Mouse (Mus musculus) heart, postnatal 4 days (tissue): ENCODE results near the gene Prkag2. TPM values are rescaled to one million over a fixed set of nuclear protein-coding genes. Genes with fewer than 3 reads are reported as not detected.
A peak's percentile ranks its signal among the peaks of the same experiment; 100 is the strongest.
"Not testable (repeated sequence)": the region's sequence is repeated elsewhere in the genome, so short reads cannot be mapped to it uniquely, and the experiment has no call there.

ENCODE experiments used
- DNase-seq: peaks from one replicate; pipeline ENCODE4 v3.0.0; 2021
- total RNA-seq, 2 experiments: library from RNA; stranded (reverse); gene quantifications; 2 replicates each; pipeline ENCODE4 v1.2.3; 2021

Gene Prkag2
- total RNA-seq, 2 experiments from 2014 or later, result 143 to 152 TPM

DNA sequence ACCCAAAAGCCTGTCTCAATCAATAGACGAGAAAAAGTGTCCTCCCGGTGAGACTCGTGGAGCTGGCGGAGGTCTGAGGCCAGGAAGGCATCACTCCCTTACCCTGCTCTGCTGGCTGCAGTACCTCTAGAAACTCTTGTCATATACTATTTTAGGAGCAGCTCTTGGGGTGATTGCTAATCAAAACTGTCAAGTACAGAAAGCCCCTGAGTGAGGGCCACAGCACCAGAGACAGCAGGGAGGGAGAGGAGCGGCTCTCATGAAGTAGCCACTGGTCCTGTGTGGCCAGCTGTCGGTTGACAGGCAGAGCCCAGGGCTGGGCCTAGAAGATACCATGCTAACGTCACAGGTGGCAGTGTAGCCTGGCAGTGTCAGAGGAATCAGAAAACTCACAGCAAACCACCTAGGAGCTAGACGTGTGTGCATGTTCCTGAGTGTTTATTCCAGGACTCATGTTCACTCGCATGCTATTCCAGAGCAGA is 239.0 kb downstream of the Prkag2 start:
- peak; percentile 30 for DNase-seq

DNA sequence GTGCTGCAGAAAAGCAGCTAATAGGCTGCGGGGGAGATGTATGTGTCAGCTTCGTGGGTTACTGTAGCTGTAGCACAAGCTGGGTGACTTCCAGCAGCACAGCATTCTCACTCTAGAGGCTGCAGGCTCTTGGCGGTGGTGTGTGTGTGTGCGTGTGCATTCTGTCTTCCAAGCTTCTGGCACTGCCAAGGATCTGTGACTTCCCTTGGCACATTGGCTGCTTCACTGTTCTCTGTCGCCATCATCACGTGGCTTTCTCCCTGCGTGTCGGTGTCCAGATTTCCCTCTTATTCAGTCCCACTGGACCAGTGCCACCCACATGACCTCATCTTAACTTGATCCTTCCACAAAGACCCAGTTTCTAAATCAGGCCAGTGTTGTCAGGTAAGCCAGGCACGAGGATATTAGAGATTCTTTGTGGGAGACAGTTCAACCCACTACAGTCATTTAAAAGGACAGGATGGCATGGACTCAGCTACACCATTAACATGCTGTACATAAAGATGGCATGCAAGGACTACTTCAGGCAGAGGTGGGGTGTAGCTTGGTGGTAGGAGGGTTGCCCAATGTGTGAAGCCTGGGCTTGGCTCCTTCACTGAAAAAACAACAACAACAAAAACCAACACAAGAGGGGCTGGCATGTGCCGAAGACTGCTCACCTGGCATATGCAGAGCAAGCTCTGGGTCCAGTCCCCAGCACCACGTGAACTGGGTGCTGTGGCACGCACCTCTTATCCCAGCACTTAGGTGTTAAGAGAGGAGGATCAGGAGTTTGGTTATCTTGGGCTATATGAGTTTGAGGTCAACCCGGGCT is 239.6 kb downstream of the Prkag2 start:
- peak; percentile 75 for DNase-seq

DNA sequence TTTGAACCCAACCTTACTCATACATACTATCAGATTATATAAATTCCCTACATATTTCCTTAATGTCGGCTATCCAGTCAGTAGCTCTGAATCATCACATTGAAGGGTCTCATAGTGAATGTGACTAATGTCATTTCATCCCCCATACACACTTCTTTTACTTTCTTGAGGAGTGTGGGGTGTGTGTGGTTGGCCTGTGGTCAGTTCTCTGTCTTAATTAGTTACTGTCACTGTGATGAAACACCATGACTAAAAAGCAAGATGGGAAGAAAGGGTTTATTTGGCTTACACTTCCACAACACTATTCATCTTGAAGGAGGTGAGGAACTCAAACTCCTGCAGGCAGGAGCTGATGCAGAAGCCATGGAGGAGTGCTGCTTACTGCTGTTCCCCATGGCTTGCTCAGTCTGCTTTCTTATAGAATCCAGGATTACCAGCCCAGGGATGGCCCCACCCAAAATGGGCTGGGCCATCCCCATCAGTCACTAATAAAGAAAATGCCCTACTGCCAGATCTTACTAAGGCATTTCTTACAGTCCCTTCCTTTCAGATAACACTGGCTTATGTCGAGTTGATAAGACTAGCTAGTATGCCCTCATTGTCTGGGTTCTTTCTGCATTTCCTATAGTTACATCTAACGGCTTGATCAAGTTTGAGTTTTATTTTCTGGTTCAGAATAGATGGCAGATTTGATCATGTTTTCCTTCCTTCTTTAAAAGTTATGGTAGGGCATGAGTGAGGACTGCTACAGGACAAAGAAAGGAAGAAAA is 240.5 kb downstream of the Prkag2 start:
- DNase-seq, result no peak

DNA sequence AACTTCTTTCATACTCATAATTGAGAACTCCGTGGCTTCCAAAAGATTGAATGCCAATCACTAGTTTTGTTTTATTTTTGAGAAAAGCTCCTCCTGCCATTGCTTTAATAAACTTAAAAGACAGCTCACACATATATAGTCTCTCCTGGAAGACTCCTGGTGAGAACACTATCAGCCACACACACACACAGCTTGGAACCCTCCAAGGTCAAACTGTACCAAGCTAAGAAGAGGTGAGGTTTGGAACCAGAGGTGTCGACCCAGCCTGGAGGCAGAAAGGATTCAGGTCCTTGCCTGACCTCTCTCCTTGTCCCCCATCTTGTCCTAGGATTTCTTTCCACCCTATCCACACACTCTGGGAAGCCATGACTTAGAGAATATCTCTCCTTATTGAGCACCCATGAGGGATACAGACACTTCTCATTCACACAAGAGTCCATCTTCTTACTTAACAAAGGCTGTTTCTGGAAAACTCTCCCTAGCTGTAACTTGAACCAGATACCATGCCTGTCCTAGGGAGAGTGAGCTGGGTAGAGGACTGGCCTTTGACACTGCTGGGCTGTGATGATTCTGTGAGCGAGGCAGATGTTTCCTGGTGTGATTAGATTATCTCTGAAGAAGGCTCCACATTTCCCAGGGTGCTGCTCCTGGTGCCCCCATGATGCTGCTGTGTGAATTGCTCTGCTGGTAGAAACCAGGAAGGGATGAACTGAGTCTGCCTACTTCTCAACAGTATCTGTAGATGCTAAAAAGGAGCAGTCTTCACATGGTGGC is 245.4 kb downstream of the Prkag2 start:
- DNase-seq, result no peak

DNA sequence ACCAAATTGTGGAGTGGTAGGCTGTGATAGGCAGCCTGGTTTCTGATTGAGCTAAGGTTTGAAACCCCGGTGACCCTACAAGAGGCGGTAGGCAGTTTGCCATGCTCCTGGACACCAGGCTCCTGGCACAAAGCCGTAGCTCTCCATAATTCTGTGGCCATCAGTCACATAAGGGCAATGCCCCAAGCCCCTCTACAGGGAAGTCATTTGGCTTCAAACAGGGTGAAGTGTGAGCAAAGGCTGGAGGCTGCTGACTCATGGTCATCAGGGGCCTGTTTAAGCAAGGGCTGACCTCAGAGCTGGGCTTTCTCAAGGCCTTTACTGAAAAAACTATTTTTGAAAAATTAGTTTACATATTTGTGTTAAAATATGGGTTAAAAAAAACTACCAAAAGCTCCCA is 246.2 kb downstream of the Prkag2 start:
- no peak for DNase-seq

DNA sequence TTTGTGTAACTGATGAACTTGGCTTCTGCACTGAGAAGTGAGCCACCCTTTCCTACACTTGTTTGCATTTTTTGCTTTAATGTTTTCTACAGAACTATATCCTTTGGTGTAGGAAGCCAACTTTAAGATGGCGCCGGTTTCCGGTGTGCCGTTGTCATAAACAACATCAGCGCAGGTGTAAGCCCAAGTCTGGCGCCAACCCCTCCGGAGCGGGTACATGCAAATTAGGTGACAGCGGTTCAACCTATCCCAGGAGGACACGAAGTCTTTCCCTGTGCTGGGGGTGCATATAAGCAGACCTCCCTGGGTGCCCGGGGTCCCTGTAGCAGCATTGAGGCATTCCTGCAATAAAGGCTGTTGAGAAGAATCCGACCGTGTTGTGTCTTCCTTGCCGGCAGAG is 252.2 kb downstream of the Prkag2 start:
- not testable (repeated sequence) for DNase-seq

DNA sequence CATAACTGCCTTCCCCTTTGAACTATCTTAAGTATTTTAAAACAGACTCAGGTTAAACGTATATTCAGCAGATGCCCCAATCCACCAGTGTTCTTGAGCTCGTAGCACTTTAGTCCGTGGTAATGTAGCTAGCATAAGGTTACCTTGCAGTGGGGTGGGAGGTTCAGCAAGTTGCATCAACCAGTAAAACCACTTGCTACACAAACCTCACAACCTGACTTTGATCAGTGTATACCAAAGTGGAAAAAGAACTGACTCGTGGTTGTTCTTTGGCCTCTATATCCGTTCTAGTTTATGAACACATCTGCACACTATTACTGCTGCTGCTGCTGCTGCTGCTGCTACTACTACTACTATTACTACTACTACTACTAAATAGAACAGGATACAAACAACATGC is 256.6 kb downstream of the Prkag2 start:
- DNase-seq, result no peak

DNA sequence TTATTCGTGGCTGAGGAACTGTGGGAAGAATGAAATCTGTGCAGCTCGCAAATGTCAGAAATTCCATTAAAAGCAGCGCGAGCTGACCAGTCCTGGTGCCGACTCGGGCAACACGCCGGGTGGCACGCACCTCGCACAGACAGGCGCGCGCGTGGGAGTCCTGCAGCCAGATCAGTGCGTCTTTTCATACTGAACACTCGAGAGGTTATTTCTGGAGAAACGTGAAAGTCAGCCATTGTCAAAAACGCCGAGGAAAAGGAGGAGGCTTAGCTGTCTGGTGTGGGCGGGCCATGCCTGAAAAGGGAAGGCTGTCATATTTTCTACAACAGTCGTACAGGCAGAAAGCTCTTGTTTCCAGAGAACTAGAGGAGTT is 257.4 kb downstream of the Prkag2 start:
- DNase-seq, result no peak

DNA sequence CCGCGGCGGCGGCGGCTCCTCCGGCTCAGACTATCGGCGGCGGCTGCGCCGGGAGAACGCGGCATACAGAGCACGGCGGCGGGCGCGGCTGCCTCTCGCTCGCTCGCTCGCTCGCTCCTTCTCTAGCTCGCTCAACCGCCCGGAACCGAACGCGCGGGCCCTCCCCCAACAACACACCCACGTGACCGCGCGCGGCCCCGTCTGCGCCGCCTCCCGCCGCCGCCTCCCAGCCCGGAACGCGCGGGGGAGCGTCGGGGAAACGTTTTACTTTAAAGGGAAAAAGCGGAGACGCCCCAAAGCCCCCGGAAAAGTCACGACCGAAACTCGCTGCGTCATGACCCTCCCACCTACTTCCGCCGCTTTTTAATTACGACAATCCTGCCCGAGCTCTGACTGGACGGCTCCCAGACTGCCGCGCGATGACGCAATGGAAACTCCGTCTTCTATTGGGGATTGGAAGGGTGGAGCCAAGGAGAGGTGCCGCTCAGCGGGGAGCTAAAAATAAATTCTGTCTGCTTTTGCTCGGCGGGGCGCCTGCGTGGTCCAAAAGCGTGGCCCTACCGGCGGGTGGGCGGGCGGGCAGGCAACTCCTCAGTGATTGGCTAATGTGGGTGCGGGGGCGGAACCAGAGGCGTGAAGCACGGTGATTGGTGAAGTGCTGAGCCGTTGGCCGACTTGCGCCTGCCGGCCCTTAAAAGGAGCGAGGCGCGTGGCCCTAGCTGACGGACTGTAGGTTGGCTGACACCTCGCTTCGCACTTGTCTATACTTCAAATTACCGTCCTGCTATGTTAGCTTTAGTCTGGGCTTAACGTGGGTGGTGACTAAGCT is 258.0 kb downstream of the Prkag2 start, which contains the start of gene Rheb:
Rheb (minus strand) TSS at position 351 of the 829 bp plus-strand sequence.
- DNase-seq, result peak; percentile 99

DNA sequence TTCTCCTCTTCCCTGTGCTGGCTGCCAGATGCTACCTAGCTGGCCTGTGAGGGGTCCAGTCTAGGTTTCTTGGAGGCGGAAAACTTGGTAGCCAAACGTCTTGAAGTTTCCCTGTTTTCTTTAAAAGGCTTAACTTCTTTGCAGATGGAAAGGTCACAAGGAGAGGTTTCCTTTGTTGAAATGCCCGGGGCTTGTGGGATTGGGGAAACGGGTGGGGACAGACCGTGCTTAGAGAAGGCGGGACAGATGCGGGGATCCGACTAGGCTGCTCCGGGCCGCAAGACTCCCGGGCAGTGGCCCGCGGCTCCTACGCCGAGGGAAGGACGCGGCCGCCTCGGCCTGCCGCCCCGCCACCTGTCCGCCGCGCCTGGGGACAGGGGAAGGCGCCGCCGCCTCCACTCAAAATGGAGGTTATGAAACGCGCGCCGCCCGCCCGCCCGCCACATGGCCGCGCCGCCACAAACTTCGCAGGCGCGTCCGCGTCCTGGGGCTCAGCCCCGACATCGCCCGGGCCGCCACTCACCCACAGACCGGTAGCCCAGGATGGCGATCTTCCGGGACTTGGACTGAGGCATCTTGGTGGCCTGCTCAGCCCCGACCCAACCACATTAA is 258.7 kb downstream of the Prkag2 start:
- DNase-seq, result no peak

DNA sequence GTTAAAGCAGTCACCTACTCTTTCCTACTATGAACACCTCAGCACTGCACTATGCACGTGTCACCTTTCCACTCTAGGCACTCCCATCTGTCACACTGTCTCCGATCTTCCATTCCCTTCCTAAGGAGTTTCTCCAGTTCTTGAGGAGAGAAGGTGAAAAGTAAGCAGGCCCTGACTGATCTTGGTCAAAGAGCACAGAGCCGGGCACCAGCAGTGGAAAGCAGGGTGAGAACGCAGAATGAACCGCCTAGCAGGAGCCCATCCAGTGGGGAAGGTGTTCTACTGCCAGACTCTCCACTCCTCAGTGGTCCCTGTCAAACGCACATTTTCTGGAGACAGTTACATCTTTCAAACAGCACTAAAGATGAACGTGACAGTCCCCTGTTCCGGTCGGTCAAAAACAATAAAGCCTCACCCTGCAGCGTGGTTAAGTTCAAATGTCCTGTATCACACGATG is 259.4 kb downstream of the Prkag2 start:
- DNase-seq, result no peak

DNA sequence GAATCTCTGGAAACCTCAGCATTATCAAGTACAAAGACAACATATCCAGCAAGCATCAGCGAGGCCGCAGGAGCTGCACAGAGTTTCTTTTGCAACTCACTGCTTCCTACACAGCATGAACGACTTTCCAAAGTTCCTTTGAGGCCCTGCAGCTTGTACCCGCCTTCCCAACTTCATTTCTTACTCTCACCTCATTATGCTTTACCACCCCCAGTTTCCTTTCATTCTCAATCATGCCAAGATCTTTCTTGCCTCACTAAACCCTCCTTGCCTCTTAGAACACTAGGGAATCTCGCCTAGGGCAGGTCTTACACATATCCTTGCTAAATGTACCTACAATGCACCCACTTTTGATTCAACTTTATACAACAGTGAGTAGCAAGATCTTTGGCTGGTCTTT is 266.0 kb downstream of the Prkag2 start:
- DNase-seq, result no peak

DNA sequence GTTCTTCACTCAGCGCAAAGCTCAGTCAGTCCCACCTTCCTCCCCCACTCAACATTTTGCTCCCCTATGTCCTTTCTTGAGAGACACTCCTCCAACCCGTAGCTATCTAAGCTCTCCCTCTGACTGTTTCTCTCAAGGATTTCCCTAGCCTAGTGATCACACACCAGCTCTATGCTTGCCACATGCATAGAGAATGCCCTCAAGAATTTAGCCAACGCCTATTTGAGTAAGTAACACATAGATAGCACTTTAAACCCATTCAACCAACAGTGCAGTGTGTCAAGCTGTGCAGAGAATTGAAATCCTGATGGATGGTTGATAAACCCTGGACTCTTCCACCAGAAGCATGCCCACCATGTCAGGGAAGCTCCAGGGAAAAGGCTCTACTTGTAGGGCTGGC is 268.5 kb downstream of the Prkag2 start:
- no peak for DNase-seq

DNA sequence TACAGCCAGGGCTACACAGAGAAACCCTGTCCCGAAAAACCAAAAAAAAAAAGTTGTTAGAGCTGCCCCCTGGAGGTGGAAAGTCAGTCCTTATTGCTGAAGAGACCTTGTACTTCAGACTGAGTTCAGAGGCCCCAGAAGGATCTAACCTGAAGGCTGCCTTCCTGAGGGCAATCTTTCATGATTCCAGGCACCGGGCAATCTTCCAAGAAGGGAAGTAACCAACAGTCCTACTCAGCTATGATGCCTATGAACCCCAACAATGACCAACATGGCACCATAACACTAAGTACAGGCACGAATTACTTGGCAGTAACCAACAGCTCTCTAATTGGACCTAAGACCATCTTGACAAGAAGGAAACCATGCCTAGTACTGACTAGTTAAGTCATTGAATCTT is 272.0 kb downstream of the Prkag2 start:
- DNase-seq, result no peak

DNA sequence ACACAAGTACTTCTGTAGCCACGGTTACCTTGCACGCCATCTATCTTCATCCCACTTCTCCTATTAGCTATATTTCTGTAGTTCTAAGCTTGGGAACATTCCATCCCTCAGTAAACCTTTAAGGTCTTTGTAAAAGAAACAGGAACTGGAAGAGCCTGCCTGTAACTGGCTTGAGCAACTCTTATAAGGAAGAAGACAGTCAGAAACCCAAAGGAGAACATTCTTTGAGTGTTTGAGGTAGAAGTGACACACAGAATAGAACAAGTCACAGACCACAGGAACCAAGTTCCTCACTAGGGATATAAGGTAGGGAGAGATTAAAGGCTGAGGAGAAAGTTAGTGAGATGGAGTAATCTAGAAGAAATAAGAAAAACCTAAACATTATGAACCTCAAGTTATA is 273.3 kb downstream of the Prkag2 start:
- DNase-seq, result no peak

DNA sequence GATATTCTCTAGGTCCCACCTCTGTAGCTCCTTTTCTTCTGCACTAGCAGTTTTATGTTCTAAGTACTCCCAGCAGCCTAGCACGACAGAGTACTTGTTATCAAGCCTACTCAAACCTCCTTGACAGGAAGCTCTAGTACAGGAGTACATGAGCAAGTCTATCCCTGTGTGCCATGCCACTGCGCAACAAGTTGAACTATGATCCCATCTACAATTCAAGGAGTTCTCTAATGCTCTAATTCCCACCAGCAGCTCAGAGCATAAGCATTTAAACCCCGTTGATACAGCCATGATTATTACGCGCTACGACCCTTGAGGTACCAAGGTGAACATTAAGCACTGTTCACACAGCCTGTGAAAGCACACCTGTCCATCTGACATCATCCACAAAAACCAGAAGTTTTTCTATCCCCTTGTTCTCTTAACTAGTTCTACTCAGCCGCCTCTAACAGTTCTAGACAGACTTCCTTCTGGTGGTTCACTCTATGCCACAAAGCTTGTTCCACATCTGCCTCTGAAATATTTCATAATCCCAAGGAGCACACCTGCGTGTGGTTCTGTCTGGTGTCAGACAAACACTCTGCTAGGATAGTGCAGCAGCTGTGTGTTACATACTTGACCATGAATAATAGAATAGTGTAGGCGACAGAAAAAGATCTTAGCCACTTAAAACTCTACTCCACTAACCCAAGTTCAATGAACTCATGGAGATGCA is 274.2 kb downstream of the Prkag2 start:
- no peak for DNase-seq

DNA sequence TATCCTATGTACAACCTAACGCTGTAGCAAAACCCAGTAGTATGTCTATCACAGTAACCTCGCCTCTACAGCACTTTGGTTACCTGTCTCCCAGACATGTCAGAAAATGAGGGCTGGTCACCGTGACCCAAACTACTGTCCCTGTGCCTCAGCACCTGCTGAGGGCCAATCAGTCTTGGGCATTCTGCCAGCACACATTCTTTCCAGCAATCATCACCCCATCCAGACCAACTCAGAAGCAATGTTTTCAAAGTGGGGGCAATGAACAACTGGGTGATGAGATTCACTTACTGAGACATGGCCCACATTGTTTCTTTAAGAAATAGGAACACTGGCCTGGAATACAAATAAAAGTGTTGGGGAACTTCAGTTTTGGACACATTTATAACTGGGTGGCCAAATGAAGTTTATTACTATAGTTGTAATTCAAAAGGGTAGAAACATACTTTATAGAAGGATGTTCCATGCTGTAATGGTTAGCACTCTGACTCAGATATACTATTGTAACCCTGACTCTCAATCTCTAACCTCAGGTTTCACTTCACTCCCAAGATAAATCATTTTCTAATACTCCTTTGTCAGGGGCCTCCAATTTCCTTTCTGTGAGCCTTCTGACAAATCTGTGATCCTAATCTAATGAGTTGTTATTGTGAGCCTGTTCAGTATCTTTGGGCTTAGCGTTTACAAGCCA is 274.9 kb downstream of the Prkag2 start:
- peak; percentile 59 for DNase-seq

DNA sequence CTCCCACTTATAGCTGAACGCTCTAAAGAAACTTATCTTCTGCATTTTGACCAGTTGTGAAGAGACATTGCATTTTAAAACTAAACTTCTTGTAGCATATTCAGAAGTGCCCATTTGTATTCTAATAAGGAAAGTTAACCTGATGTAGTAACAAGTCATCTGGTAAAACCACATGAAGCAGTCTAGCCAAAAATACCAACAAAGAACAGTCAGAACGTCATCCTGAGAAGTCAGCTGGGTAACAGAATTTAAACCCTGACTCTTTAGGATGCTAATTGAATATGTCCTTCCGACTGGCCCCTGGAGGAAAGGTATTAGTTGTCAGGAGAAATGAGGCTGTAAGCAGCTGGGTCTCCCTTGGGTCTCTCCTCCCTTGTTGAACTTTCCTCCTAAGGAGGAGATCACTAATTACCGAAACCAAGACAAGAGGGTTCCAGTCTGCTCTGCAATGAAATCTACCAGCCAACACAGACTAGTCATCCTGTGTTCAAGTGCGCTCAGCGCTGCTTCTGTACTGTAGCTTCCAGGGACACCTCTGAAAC is 276.5 kb downstream of the Prkag2 start:
- no peak for DNase-seq

DNA sequence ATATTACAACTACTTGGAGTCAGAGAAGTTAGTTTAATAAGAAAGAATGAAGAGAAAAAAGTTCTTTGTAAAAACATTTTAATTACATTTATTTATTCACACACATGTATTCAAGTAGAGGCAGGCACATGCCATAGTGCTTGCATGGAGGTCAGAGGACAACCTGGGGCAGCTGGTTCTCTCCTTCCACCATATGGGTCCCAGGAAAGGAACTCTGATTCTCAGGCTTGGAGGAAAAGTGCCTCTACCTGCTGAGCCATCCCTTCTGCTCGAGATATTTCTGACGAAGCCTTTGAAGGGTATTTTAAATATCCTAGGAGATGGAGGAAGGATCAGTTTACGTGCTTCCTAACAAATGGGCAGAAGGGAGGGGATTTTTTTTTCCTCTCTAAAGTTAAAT is 277.7 kb downstream of the Prkag2 start:
- no peak for DNase-seq

DNA sequence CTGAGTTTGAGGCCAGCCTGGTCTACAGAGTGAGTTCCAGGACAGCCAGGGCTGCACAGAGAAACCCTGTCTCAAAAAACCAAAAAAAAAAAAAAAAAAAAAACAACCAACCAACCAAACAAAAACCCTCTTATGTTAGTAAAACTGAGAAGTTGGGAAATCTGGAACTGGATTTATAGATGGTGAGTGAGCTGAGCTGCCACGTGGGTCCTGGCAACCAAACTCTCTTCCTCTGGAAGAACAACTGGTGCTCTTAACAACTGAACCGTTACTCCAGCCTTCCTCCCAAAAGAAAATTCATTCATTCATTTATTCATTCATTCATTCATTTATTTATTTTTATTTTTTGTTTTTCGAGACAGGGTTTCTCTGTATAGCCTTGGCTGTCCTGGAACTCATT is 278.2 kb downstream of the Prkag2 start:
- not testable (repeated sequence) for DNase-seq
